Mouse (Mus musculus): ENCODE measurements around the gene Ccdc28a. TPM values are rescaled to one million over a fixed set of nuclear protein-coding genes. Genes with fewer than 3 reads are reported as not detected.

Ccdc28a gene
- polyA plus RNA-seq, 1 experiment from 2014 or later: 7.7 TPM

DNA sequence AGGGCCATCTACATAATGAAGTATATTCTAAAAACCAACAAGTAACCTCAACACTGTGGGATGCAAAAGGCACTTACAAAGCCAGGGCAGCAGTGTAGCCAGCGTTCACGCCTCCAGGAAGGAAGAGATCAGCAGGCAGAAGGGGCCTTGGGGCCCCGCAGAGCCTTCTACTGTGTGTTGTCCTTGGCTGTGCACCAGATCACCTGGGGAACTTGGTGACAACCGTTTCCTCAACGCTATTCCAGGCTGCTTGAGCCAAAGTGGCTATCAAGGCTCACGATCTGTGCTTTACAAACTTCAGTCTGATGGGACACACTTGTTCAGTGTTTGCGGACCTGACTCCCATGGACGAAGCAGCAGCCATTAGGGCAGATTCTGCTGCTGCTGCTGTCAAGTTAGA lies 43.1 kb downstream of the Ccdc28a start:
- no peaks in the 10 kb centered on the region for H3K4me1 ChIP-seq
- H3K27ac ChIP-seq (replicated peaks): no peak overlapping the region
- H3K36me3 ChIP-seq: no peaks in the 10 kb centered on the region
- H3K4me2 ChIP-seq: no peak overlapping the region
- H3K4me3 ChIP-seq (replicated peaks): no peak overlapping the region
- WGBS: 77% methylated on average over 8 of the region's 8 CpGs
- no peak for ATAC-seq (ENCODE audit: low FRiP score)
- H3K9ac ChIP-seq (replicated peaks): no peak overlapping the region
- no peaks in the 10 kb centered on the region for H3K9me3 ChIP-seq (replicated peaks)
- no peaks in the 10 kb centered on the region for H3K27me3 ChIP-seq (replicated peaks)

DNA sequence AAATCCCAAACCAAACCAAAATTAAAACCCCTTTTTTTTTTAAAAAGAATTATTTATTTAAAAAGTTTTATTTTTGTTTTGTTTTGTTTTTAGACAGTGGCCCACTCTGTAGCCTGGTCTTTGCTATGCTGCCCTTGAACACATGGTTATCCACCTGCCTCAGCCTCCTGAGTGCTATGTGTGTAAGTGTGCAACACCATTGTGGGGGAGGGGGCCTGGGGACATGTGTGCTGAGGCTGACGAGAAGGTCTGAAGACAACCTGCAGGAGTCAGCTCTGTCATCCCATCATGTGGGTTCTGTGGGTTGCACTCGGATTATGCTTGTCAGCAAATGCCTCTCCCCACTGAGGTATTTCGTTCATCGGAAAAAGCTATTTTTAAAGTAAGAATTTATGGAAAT lies 45.3 kb downstream of the Ccdc28a start:
- 82% methylated on average over 4 of the region's 4 CpGs for WGBS
- H3K27me3 ChIP-seq (replicated peaks): no peaks in the 10 kb centered on the region
- H3K4me2 ChIP-seq: no peak overlapping the region
- ATAC-seq (ENCODE audit: low FRiP score): no peak
- no peak overlapping the region for H3K4me3 ChIP-seq (replicated peaks)
- H3K27ac ChIP-seq (replicated peaks): no peak overlapping the region
- no peaks in the 10 kb centered on the region for H3K9me3 ChIP-seq (replicated peaks)
- no peaks in the 10 kb centered on the region for H3K36me3 ChIP-seq
- H3K9ac ChIP-seq (replicated peaks): no peak overlapping the region
- H3K4me1 ChIP-seq: no peaks in the 10 kb centered on the region

DNA sequence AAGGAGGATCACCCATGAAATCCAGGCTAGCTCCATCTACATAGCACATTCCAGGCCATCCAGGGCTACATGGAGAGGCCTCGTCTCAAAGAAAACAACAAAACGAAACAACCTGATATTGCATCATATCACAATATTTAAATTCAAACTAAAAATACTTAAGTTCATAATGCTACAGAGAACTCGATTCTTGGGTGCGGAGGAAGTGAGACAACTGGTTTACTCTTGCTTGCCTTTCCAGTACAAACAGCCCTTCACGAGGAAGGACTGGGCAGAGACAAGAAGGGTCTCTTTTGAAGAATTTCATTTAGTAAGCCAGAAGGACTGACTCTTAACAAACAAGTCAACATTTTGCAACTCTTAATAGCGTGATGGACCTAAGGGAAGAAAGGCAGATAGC lies 46.2 kb downstream of the Ccdc28a start:
- H3K36me3 ChIP-seq: no peaks in the 10 kb centered on the region
- WGBS: 96% methylated on average over 6 of the region's 6 CpGs
- no peak for ATAC-seq (ENCODE audit: low FRiP score)
- no peak overlapping the region for H3K27ac ChIP-seq (replicated peaks)
- H3K9ac ChIP-seq (replicated peaks): no peak overlapping the region
- no peaks in the 10 kb centered on the region for H3K9me3 ChIP-seq (replicated peaks)
- no peaks in the 10 kb centered on the region for H3K4me1 ChIP-seq
- no peak overlapping the region for H3K4me2 ChIP-seq
- no peaks in the 10 kb centered on the region for H3K27me3 ChIP-seq (replicated peaks)
- H3K4me3 ChIP-seq (replicated peaks): no peak overlapping the region

DNA sequence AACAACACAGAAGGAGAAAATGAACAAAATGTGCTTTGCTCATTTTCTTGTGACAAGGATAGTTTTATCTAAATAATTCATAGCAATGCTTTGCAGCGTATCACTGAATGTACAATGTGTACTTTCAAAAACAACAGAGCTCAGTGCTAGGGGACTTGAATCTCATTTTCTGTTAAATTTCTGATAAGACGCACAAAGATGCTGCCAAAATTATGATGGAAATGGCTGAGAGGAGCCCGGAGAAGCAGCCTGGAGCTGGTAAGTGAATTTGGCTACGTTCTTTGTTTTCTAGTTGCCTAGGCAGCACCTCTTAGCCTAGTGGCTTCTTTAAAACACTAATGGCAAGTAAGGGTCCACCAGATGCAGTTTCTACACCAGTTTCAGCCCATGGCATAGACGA lies 52.6 kb downstream of the Ccdc28a start:
- Histone ChIP-seq H3K27ac (replicated peaks) (no peak overlapping the region), H3K36me3 (no peaks in the 10 kb centered on the region), H3K27me3 (replicated peaks) (no peaks in the 10 kb centered on the region), H3K9ac (replicated peaks) (no peak overlapping the region), H3K4me3 (replicated peaks) (no peak overlapping the region), H3K4me1 (no peaks in the 10 kb centered on the region), H3K4me2 (no peak overlapping the region), H3K9me3 (replicated peaks) (no peaks in the 10 kb centered on the region)
- 80% methylated on average over 5 of the region's 5 CpGs for WGBS
- ATAC-seq (ENCODE audit: low FRiP score): no peak

DNA sequence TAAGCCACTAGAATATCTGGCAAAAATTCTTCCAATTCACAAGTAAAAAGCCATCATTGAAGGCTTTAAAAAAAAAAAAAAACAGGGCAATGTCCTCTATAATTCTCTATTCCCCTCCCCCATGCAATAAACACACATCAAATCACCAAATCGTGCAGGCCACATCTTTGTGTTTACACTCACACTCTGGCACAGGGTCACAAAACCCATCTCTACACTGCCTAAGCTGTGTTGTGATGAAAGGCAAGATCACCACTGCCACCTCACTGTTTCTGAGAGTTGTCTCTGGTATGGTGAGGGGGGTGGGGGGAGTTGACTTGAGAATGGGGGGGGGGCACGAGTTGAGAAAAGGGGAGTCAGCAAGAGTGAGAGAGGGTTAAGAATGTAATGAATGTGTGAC lies 57.5 kb downstream of the Ccdc28a start:
- no peak for ATAC-seq (ENCODE audit: low FRiP score)

DNA sequence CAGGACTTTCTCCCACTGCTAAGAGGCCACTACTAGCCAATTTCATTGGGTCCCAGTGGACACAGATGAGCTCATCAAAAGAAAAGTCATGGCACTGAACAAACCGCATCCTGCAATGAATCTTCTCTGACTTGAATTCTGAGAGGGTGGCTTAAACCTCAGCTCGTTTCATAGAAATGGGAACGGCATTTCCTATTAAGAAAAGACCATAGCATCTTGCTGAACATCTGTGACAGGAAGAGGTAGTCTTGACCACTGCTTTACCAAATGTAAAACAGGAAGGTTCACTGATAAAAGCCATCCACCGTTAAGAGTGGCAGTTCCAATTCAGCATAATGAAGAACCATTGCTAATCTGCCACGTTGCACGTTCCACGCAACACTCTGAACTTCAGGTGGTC lies 58.1 kb downstream of the Ccdc28a start:
- WGBS: 91% methylated on average over 7 of the region's 7 CpGs
- Histone ChIP-seq H3K27me3 (replicated peaks) (no peaks in the 10 kb centered on the region), H3K36me3 (no peaks in the 10 kb centered on the region), H3K9ac (replicated peaks) (no peak overlapping the region), H3K4me3 (replicated peaks) (no peak overlapping the region), H3K4me1 (no peaks in the 10 kb centered on the region), H3K4me2 (no peak overlapping the region), H3K27ac (replicated peaks) (no peak overlapping the region), H3K9me3 (replicated peaks) (no peaks in the 10 kb centered on the region)
- ATAC-seq (ENCODE audit: low FRiP score): no peak

More for the DNA sequence above, 57.5 kb downstream of the Ccdc28a start:
- Histone ChIP-seq H3K27ac (replicated peaks) (no peak overlapping the region), H3K4me2 (no peak overlapping the region), H3K27me3 (replicated peaks) (no peaks in the 10 kb centered on the region), H3K36me3 (no peaks in the 10 kb centered on the region), H3K4me3 (replicated peaks) (no peak overlapping the region), H3K9me3 (replicated peaks) (no peaks in the 10 kb centered on the region), H3K4me1 (no peaks in the 10 kb centered on the region), H3K9ac (replicated peaks) (no peak overlapping the region)
- 78% methylated on average over 2 of the region's 2 CpGs for WGBS

DNA sequence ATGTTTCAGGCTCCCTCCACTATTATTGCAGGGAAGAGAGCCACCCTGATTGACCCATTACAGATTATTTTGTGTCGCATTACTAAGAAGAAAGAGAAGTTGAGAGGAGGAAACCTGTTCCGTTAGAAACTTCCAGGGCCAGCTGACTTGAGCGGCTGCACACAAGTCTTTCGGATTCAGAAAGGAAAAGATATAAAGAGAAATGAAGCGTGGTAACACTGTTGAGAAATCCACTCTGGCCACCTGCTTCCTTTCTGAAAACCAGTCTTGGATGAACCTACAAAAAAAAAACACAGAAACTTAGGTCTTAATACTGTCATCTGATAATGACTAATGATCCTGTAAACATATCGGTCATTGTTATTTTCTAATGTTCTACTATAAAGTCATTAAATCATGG lies 59.7 kb downstream of the Ccdc28a start:
- H3K9ac ChIP-seq (replicated peaks): no peak overlapping the region
- no peak overlapping the region for H3K27ac ChIP-seq (replicated peaks)
- no peaks in the 10 kb centered on the region for H3K4me1 ChIP-seq
- no peak overlapping the region for H3K4me3 ChIP-seq (replicated peaks)
- no peak overlapping the region for H3K4me2 ChIP-seq
- 85% methylated on average over 6 of the region's 6 CpGs for WGBS
- H3K36me3 ChIP-seq: no peaks in the 10 kb centered on the region
- ATAC-seq (ENCODE audit: low FRiP score): no peak
- H3K9me3 ChIP-seq (replicated peaks): no peaks in the 10 kb centered on the region
- no peaks in the 10 kb centered on the region for H3K27me3 ChIP-seq (replicated peaks)

Other genes with a start within 250 kb of the Ccdc28a start
- 56.5 and 85.4 TPM in 2 replicates for gene Abracl, start 211.7 kb downstream of the Ccdc28a start, polyA plus RNA-seq (2015; fragmentation: Nextera tagmentation; extraction: Ambion mirVana)
- gene Reps1, start 179.1 kb downstream of the Ccdc28a start, polyA plus RNA-seq (2015; fragmentation: Nextera tagmentation; extraction: Ambion mirVana): 19.3 and 25.6 TPM in 2 replicates
- gene Ect2l, start 24.1 kb downstream of the Ccdc28a start, polyA plus RNA-seq (2015; fragmentation: Nextera tagmentation; extraction: Ambion mirVana): 0.49 and 0.73 TPM in 2 replicates
- 13.1 and 13.3 TPM in 2 replicates for gene Nhsl1, start 84.0 kb upstream of the Ccdc28a start, polyA plus RNA-seq (2015; fragmentation: Nextera tagmentation; extraction: Ambion mirVana)

Data from neural tube, embryonic 15.5 days (tissue).